Mouse (Mus musculus) forelimb bud, embryonic 11.5 days (tissue): ENCODE measurements around the gene P2rx1.

Experiments used
- DNase-seq: peaks from one replicate; pipeline ENCODE4 v3.0.0-alpha.2; 2012; ENCODE audit warnings: low read depth, low spot score

The P2rx1 gene

GRCm38 (mm10) chr11:72998771-72999170 lies at the start of gene P2rx1:
Gene P2rx1, plus strand, starts transcription at chr11:72999103.
- no peak for DNase-seq

GRCm38 (mm10) chr11:72951137-72952000 lies 47.5 kb upstream of the P2rx1 start:
- no peak for DNase-seq

GRCm38 (mm10) chr11:72952226-72952625 lies 46.7 kb upstream of the P2rx1 start:
- DNase-seq = no peak

- no peak for DNase-seq
These were observed 46.2 kb upstream of the P2rx1 start for GRCm38 (mm10) chr11:72952697-72953096.

DNA sequence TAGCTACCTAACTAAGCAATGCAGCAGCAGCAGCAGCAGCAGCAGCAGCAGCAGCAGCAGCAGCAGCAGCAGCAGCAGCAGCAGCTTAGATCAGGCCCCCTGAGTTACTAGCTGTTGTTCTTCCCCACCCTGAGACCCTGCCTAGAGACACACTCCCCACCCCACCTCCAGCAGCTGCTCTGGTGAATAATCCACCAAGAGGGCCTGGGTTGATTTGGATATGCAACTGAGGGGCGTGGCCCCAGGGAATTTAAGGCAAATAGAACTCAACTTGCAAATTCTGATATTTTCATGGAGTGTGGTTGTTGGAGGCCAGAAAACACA lies 45.8 kb upstream of the P2rx1 start:
- no peak for DNase-seq

DNA sequence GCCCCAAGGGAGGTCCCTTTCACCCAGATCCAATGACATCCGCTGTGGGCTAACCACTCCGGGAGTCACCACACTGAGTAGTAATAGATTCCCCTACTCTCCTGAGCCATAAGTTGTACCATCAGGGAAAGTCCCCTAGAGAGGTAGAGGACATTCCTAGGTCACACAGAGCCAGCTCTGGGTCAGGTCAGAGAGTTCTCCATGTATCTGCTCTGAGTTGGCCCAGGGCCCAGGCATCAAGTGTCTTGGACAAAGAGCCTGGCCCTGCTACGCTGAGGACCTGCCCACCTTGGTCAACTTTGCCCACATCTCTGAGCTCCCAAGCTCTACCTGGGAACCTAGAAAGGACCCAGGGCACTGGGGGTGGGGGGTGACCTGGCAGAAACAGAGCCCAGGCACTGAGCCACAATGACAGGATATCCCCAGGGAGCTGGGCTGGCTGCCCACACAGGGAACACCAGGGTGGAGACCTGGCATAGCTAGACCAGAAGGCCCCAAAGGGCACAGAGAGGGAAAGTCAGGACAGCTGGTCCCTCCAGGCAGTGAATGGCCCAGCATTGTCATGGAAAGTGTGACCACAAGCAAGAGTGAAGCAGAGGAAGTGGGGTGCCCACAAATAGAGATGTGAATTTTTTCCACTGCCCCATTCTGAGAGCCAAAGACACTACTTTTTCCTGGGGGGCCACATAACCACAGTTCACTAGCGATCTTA lies 45.3 kb upstream of the P2rx1 start:
- no peak for DNase-seq

DNA sequence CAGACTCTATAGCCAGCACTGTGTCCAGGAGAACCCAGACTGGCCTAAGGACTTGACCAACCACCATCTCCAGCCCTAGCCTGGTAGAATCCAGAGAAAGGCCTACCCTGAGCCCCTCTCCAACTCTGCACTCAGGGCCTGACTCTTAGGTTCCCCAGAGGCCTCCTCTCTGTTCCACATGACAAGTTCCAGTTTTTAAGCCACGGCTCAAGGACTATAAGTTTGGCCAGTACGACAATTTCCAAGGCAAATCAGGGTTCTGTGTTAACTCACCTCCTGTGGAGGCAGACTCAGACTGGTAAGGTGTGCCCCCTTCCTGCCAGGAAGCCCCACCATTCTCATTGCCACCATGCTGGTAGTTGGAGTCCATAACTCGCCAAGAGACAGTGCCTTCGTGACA lies 44.7 kb upstream of the P2rx1 start:
- DNase-seq = no peak

- DNase-seq = no peak
These were observed 43.4 kb upstream of the P2rx1 start for GRCm38 (mm10) chr11:72955339-72955974.

DNA sequence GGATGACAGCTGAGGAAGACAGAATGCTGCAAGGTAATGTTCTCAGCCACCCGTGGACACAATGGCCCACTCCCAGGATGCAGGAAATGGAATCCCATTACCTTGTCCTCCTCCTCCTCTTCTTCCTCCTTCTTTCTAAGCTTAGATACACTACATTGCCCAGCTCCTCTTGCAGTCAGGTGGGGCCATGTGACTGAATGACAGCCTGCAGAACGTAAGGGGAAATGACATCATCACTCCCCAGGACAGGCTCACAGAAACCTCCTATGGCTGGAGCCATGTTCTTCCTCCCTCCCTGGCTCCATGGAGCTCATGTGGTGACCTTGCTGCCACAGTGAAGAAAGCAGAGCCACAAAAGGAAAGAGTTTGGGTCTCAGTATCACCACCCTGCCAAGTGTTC lies 41.6 kb upstream of the P2rx1 start:
- DNase-seq = no peak

DNA sequence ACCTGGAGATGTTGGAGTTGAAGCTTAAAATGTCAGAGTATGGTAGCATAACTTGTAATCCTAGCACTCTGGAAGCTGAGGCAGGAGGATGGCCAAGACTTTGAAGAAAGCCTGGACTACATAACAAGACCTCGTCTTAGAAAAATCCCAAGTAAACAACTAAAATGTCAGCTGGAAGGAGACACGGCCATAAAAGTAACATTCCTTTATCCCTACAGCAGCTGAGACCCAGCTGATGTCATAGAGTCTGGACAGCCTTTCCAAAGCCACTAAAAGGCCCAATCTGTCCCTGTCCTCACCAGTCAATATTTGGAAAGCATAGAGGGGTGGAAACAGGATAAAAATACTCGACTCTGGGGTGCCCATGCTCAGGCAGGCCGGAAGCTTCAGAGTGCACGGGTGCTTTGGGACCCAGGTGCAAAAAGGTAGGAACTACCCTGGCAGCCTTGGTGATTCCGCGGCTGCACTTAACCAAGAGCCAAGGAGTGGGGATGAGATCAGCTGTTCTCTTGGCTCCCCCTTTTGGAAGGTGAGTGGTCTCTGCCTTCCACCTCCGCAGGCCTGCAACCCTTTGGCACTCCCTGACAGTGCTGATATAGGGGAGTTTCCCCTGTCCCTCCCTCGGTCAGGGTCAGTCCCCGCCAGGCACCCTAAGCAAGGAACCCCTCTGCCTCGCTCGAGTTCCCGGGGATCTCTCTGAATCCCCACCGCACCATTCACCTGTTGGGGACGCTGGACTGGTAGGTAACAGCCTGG lies 38.8 kb upstream of the P2rx1 start:
- DNase-seq = no peak

DNA sequence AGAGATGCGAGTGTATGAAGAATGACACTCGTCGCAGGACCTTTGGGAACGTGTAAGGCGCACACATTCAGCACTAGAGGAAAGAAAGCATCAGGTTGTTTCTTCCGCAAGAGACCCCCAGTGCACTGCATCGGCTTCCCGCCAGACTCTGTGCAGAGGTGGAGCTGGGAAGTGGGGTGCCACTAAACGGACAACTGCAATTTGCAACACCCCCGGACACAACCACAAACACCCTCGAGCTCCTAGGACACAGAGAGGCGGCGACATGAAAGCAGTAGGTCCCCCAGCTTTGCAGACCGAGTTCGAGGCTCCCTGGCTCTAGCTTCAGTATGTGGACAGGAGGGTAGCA lies 38.2 kb upstream of the P2rx1 start:
- DNase-seq = no peak

DNA sequence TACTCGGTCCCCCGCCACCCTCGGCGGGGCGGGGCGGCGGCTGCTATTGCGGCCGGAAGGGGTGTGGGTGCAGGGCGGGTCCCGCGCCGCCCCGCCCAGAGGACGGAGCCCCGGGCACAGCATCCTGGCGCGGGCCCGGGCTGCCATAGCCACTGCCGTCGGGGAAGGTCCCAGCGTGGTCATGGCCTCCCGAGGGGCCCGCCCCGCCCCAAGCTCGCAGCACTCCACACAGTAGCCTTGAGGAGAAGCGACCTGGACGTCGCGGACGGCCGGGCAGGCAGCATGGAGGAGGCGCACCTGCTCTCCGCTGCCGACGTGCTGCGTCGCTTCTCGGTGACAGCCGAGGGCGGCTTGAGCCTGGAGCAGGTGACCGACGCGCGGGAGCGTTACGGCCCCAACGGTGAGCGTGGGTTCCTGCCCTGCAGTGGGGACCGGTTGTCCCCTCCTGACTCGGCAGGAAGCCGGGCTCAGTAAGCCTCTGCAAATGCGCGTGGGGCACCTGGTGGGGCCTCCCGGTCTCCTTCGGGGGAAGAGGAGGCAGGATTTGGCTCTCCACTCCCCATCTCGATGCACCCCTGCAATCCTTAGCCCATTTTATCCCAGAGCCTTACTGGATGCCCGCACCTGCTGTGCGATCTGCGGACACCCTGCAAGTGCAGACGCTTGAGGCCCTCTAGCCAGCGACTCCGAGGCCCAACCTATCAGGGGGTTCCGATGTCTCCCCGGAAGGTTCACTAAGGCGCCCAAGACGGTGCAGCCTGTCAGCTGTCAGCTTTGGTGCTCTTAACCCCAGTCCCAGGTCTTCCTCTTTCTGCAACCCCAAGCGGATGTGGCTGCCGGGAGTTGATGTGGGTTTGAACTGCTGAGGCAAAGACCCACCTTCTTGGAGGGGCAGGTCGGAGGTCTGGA lies 37.6 kb upstream of the P2rx1 start, which contains the start of gene Atp2a3:
TSS of gene Atp2a3 (plus strand) at position 98 of the 909 bp plus-strand sequence.
- no peak for DNase-seq

DNA sequence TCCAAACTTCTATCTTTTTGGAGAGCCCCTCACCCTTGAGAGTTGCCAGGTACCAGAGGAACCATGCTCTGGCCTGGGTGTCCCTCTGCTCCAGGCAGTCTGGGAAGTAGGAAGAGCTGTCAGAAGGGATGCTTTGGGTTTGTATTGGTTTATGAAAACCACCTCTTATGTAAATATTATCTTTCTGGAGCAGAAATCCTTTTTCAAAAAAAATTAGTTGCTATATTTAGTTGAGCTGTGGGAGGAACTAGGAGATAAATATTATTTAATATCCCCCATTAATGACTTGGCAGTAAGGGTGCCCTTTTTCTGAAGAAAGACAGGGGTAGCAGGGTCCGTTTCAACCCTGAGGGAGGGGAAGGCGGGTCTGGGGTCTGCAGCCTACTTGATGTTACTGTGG lies 36.5 kb upstream of the P2rx1 start:
- DNase-seq = no peak

GRCm38 (mm10) chr11:72963058-72963788 lies 35.7 kb upstream of the P2rx1 start:
- DNase-seq = no peak

DNA sequence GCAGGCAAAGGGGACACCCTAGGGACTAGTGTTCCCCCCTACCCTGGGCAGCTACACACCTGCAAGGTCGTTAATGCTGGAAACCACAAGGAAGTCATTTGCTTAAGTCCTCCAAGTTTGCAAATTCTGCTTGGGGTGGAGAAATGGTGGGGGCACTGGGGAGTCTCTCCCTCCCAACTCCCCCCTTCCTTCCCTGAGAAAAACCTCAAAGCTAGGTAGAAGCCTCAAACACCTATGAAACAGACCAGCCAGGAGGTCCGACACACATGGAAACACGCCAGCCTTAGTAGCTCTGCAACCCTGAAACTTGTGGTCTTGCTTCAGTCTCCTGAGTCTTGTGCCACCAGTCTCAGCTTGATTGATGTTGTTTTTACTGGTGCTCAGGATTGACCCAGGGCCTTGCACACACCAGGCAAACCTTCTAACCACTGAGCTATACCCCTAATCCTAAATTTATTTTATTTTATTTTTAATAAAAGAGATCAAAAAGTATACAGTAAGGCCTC lies 35.1 kb upstream of the P2rx1 start:
- no peak for DNase-seq

- DNase-seq = no peak
These were observed 23.9 kb upstream of the P2rx1 start for GRCm38 (mm10) chr11:72974995-72975503.

DNA sequence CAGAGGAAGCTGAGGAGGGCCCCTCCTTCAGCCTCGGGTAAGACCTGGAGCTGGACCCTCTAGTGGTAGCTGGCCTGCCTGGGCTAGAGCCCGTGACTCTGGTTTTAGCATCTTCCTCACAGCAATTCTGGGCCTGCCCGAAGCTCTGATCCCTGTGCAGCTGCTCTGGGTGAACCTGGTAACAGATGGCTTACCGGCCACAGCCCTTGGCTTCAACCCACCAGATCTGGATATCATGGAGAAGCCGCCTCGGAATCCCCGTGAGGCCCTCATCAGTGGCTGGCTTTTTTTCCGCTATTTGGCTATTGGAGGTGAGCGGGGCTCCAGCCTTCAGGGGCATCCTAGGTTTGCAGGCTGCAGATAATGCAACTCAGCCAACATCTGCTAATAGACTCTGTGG lies 16.4 kb upstream of the P2rx1 start:
- no peak for DNase-seq

GRCm38 (mm10) chr11:72983283-72983682 lies 15.6 kb upstream of the P2rx1 start:
- DNase-seq = no peak

DNA sequence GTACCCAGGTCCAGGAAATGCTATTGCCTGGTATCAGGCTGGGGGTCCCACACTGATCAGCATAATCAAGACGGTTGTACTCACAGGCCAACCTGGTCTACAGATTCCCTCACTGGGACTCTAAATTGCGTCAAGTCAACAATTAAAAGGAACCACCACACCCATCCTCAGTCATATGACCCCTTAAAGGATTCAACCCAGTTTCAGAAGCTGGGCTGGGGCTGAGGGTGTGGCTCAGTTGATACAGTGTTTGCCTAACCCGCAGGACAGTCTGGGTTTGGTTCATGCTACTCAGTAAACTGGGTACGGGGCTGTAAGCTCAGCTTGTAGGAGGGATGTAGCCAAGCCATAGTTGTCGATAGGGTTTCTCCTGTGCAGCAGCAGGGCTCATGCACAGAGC lies 12.2 kb upstream of the P2rx1 start:
- no peak for DNase-seq

GRCm38 (mm10) chr11:72987234-72987633 lies 11.7 kb upstream of the P2rx1 start:
- DNase-seq = no peak
